Mouse (Mus musculus) v-Abl transformed pro-B cells (cell line): ENCODE measurements around the gene Scrn2.

Experiments used
- in situ Hi-C, 2 experiments: fragments of 400-800 bp; cut with MboI; formaldehyde crosslinking; loops; one replicate each; pipeline ENCODE4 v1.15.1; 2025; ENCODE audit not compliant: unreplicated experiment in 2 of 2

Scrn2 gene

DNA sequence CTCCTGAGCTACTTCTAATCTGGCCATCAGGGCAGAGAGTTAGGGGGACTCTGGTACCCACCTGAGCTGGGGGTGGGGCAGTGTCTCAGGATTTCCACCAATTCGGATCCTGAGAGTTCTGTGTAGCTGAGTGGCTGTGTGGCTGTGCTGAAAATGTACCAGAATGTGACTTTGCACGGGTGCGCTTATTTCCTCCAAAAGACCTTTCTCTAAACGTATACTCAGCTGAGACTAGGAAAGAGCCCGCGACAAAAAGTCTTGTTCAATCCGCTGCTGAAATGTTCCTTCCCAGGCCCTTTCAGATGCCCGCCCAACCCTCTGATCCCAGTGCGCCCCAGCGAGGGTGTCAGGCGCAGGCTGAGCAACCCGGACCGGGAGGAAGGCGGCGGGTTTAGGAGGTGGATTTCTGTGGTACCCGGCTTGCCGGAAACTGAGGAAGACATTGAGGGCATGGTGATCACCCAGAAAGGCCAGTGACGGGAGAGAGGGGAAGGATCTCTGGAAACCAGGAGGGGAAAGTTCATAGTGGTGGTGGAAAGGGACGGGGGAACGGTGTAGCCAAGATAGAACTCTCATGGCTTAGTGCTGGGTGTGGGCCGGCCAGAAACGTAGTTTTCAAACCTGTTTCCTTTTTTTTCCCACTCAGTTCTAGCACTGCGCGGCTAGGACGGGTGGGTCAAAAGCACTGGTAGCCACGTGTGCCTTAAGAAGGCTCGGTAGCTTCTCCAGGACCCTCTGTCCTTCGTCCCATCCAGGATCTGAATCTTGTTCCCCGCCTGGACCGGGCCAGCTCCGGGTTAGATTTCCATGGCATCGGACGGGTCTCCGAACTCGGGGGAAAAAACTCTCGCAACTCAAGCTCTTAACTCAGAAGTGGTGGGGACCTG is 11.8 kb upstream of the Scrn2 start:
- in situ Hi-C loops = no loop called here

DNA sequence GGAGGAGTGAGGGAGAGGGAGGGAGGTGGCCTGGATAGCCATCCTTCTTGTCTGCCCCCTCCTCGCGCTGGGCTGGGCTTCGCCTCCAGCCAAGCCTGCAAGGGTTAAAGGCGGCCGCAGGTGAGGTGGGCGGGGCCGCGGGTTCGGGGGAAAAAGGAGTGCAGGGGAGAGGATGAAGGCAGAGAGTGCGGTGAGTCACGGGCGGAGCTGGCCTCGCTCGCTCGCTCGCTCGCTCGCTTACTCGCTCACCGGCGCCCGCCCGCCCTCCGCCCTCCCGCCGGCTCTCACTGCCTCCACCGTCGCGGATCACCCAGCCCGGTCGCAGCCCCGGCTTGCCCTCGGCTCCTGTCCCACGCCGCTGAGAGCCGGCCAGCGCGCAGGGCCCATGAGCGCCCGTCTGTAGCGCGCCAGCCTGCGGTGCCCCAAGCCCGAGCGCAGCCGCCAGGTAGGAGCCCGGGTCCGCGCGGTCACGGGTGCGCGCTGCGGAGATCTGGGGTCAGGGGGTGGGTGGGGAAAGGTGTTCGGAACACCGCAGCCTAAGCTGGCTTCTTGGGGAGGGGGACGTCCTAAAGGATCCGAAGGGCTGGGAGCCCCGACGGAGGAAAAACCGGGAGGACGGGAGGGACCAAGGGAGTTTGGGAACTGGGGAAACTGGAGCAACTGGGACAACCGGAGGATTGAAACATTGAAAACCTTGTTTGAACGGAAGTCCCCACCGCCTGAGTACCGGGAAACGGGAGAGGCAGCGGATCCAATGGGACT is 11.0 kb upstream of the Scrn2 start:
- in situ Hi-C loops = no loop called here

- in situ Hi-C loops = no loop called here
These were observed 10.4 kb upstream of the Scrn2 start for GRCm38 (mm10) chr11:97019345-97019708.

DNA sequence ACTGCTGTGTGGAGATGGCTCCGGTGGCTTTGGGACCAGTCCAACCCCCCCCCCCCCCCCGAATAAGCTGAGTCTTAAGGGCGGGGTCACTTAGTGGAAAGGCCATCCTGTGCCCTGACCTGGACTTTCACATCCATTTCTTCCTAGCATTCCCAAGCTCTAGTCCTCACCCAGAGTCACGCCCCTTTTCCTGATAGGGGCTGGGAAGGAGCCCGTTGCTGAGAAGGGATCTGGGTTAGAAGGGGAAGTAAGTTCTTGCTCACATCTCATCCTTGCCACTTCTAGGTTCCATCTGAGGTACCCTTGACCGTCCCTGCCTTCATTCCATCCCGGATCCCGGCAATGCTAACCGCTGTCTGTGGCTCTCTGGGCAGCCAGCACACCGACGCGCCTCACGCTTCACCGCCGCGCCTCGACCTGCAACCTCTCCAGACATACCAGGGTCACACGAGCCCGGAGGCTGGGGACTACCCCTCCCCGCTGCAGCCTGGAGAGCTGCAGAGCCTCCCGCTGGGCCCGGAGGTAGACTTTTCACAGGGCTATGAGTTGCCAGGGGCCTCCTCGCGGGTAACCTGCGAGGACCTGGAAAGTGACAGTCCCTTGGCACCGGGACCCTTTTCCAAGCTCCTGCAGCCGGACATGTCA is 8.5 kb upstream of the Scrn2 start:
- in situ Hi-C loops = loop anchor here (5.0 kb wide), 2 partner anchors 34 to 39 kb away; partner anchors contain the start of gene Sp2 (in 1 of the 2)

GRCm38 (mm10) chr11:97021873-97022484 is 7.8 kb upstream of the Scrn2 start:
- in situ Hi-C loops = loop anchor here (5.0 kb wide), 2 partner anchors 35 to 40 kb away; partner anchors contain the start of gene Sp2 (in 1 of the 2)

GRCm38 (mm10) chr11:97024977-97025376 is 4.8 kb upstream of the Scrn2 start:
- in situ Hi-C loops = loop anchor here (5.0 kb wide), 3 partner anchors 38 to 108 kb away; partner anchors contain the start of genes Cdk5rap3 (in 2 of the 2) and Sp2 (in 1 of the 2)

DNA sequence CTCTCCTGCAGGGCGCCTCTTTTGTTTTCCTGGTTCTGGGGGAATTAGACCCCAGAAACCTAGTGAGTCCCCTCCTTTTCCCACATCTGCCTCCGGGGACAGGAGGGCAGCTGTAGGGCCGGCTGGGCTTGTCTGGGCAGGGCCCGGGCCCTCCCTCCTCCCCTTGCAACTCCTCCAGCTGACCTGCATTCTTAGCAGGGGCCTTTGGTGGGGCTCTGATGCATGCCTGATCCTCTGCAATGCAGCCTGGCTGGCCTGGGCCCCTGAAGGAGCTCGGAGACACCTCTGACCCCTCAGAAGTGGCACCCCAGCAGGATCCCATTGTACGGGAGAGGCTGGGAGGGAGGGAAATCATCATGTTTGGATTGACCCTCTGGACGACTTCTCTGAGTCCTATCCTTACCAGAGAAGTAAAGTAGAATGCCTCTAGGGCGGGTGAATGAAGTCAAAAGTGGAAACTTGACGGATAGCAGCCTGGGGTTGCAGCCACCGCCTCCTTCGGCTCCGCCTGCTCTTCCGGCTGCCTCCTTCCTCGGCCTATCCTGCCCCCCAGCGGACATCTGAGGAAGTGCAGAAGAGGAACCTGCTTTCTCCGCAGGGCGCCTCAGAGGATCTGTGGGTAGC is 3.9 kb upstream of the Scrn2 start:
- in situ Hi-C loops = loop anchor here (5.0 kb wide), 1 partner anchor 109 kb away; the partner anchor contains the start of gene Cdk5rap3 (in 2 of the 2)

GRCm38 (mm10) chr11:97030426-97030825 is 688 bp downstream of the Scrn2 start:
- in situ Hi-C loops = no loop called here

DNA sequence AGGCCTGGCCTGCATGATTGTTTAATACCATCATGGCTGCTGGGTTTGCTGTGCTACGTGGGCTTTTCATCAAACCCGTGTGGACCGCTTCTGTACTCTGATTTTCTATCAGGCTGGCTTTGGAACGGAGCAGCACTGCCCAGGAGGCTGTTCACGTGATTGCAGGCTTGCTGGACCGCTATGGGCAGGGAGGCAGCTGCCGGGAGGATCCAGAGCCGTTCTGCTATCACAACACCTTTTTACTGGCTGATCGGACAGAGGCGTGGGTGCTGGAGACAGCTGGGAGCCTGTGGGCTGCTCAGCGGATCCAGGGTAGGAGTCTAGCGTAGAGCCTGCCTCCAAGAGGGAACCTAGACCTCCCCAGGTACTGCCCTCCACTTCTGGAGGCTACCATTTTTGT is 2.2 kb downstream of the Scrn2 start:
- in situ Hi-C loops = no loop called here

DNA sequence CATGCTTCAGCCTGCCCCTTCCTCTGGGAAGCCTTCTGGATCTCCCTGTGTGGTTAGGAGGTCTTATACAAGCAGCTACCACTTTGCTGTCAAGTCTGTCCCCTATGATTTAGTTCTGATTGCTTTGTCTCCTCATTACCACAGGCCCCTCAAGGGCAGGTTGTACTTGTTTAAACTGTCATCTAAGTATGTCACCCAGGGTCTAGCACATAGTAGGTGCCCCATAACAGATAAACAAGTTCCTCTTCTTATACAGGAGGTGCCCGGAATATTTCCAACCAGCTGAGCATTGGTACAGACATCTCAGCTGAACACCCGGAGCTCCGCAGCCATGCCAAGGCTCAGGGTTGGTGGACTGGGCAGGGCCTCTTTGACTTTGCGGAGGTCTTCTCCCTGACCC is 2.8 kb downstream of the Scrn2 start:
- in situ Hi-C loops = no loop called here

DNA sequence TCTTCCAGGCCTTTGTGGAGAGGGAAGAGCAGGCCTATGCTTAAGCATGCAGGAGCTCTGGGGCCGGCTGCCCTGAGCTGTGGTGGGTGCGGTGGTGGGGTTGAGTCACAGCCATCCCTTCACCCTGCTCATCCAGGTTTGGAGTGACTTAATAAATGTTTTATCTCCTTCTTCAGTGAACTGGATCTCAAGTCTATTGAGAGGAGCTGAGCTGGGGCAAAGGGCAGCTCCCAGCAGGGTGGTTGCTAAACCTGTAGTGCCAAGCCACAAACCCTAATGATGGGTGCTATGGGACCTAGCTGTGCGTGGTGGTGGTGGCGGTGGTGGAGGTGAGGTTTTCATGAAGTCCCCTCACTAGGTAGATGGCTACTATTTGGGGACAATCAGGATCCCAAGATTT is 4.0 kb downstream of the Scrn2 start:
- in situ Hi-C loops = no loop called here

DNA sequence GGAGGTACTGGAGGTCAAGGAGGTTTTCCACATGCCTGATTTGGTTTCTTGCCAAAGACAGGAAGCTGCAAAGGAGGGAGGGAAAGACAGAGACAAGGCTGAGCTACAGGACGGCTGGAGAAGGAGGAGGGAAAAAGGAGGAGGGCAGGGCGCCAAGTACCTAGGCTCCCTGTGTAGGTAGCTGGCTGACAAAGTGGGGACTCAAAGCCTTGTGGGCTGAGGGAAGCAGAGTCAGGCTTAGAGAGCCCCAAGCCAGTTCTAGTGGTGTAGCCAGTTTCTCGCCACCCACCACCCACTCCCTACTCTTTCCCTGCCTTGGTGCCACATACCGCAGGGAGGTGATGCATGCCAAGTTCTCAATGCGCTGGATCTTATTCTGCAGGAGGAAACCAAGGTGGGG is 6.4 kb downstream of the Scrn2 start:
- in situ Hi-C loops = no loop called here

GRCm38 (mm10) chr11:97038881-97039280 is 9.1 kb downstream of the Scrn2 start:
- in situ Hi-C loops = no loop called here

DNA sequence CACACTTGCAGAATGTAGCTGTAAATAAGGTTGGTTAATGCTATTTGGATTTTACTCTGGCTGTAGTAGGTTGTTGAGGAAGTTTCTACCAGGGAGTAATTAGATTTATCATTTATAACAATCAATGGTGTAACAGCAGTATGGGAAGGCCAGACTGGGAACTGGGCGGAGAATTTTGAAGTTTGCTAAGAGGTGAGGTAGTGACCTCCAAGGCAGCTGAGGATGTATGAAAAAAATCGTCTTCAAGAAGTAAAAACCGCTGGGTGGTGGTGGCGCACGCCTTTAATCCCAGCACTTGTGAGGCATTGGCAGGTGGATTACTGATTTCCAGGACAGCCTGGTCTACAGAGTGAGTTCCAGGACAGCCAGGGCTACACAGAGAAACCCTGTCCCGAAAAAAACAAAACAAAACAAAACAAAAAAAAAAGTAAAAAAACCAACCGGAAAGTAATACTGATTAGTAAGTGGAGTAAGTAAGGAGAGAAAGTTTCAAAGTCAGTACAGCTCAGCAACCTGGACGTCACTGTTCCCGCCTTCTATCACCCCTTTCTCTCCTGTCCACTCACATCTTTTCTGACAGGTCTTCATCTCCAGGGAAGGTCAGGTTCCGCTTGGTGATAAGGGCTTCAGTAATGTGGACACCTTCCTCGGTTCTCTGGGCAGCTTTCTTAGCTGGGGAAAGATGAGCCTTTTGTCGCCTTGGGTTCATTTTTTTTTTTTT is 10.7 kb downstream of the Scrn2 start:
- in situ Hi-C loops = loop anchor here in 1 of 2 experiments (10.0 kb wide), 1 partner anchor 266 kb away; the partner anchor contains the start of gene Snx11

DNA sequence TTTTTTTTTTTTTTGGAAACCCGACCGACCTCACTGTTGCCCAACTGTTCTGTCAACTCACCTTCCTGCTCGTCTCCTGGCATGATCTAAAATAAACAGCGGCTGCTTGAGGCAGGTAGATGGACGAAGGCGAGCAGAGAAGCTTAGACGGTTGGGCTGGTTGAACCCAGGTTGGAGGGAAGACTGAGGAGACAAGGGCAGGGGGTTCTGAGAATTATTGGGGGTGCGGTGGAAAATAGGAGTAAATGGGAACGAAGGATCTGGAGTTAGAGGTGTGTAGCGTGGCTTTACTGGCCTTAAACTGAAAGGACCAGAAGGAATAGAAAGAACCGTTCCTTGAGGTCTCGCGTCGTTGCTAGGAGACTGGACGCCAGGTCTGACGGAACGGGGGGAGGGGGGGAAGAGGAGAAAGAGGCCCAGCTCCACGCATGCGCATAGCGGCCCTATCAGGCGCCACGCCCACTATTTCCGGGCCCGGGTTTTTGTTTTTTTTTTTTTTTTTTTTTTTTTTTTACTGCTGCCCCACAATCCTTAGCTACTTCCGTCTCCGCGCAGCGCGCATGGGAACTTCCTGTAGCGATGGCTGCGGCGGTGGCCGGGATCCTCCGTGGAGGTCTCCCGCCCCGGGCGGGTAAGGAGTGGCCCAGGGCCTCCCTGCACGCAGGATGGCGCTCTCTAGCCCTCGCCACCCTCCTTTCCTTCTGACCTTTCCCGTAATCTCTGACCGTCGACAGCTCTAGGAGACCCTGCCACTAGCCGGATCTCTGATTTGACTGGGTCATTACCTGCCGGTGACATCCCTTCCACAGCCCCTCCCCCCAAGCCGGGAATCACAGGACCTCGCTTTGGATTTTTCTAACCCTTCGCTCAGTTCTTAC is 11.5 kb downstream of the Scrn2 start, which contains the start of the genes Lrrc46 and Mrpl10:
Gene Lrrc46 (minus strand): TSS at position 386 of the 878 bp plus-strand sequence.
Gene Mrpl10 (plus strand): TSS at position 539 of the 878 bp plus-strand sequence.
- in situ Hi-C loops = loop anchor here in 1 of 2 experiments (10.0 kb wide), 1 partner anchor 266 kb away; the partner anchor contains the start of gene Snx11

GRCm38 (mm10) chr11:97044902-97045301 is 15.2 kb downstream of the Scrn2 start:
- in situ Hi-C loops = loop anchor here in 1 of 2 experiments (10.0 kb wide), 1 partner anchor 270 kb away; the partner anchor contains the start of gene Snx11

GRCm38 (mm10) chr11:97045861-97046260 is 16.1 kb downstream of the Scrn2 start:
- in situ Hi-C loops = loop anchor here in 1 of 2 experiments (10.0 kb wide), 1 partner anchor 271 kb away; the partner anchor contains the start of gene Snx11
